Mouse (Mus musculus) ES-E14 (cell line): ENCODE results near the gene Elovl3.

Source experiments
- HCFC1 ChIP-seq: IDR thresholded peaks from 2 replicates; pipeline ENCODE4 v1.6.1; 2012; ENCODE audit warnings: low read length, inconsistent platforms, borderline replicate concordance; ENCODE audit not compliant: insufficient read depth
- MAFK ChIP-seq: IDR thresholded peaks from 2 replicates; pipeline ENCODE4 v1.6.1; 2014; ENCODE audit warnings: mild to moderate bottlenecking, low read depth, low read length, inconsistent platforms; ENCODE audit not compliant: insufficient read depth
- ZC3H11A ChIP-seq: IDR thresholded peaks from 2 replicates; pipeline ENCODE4 v1.6.1; 2012; ENCODE audit warnings: low read depth, mild to moderate bottlenecking, inconsistent platforms, low read length, borderline replicate concordance

DNA sequence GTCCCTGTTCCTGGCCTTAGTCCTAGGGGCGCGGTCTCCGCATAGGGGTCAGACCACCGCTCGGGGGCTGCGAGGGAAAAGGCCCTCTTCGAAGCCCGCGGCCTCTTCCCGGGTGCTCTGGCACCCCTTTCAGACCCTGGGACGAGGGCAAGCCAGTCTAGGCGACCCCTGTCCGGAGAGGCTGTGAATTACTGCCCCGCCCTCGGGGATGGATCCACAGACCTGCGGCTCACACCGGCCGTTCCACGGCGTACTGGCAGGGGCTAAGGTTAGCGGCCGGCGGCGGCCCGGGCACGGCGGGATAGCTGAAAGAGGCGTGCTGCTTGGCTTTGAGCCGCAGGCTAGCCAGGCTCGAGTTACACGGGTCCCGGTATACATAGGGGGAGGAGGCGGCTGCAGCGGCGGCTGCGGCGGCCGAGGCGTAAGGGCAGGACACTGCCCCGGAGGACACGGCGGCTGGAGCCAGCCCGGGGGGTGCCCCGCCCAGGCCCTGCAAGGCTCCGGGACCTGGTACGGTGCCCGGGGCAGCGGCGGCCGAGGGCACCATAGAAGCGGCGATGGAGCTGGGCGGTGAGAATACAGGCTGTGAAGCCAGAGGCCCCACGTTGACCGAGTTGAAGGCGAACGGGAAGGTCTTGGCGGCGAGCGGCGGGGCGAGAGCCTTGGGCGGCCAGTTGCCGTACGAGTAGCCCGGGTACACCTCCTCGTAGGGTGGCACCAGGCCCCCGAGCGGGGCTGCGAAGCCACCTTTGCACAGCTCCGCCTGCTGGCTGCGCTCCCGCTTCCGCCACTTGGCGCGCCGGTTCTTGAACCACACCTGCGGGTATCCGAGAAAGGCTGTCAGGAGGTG is 4.3 kb downstream of the Elovl3 start:
- TF ChIP-seq MAFK (no peak), HCFC1 (no peak), ZC3H11A (no peak)
